Mouse (Mus musculus): ENCODE results near the gene Pkhd1. TPM values are rescaled to one million over a fixed set of nuclear protein-coding genes. Genes with fewer than 3 reads are reported as not detected.
"Not testable (repeated sequence)": the region's sequence is repeated elsewhere in the genome, so short reads cannot be mapped to it uniquely, and the experiment has no call there.

Gene Pkhd1
- polyA plus RNA-seq, 2 experiments, result 0.15 TPM

DNA sequence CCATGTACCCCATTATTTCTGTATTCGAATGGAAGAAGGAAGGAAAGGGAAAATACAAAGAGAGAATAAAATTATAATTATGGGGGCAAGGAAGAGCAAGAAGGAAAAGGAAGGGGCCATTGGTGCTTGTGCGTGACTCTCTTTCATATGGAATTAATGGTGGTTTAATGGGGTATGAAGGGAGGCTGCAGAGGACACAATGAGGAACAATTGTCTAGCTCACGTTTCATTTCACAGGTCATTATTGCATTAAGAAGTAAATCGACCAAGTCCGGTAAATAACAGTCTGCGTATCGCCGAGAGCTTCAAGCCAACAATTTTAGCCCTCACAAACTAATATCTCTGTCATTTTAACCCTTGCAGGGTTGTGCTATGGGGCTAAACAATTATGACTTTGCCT lies 437.7 kb downstream of the Pkhd1 start:
- H3K4me2 ChIP-seq (ENCODE audit: low read depth), result no peak overlapping the region
- H3K9ac ChIP-seq (replicated peaks), result no peak overlapping the region
- H3K27me3 ChIP-seq (ENCODE audit: control insufficient read depth, insufficient read depth, low read length), result no peaks in the 10 kb centered on the region
- H3K4me1 ChIP-seq (replicated peaks; ENCODE audit: control insufficient read depth in 2 of 2, insufficient read depth in 2 of 2, low read length in 1 of 2), result no peaks in the 10 kb centered on the region
- H3K27ac ChIP-seq, result no peak overlapping the region
- H3K4me3 ChIP-seq (ENCODE audit: insufficient read depth in 1 of 2, low read depth in 2 of 2, low read length in 2 of 2), result no peak overlapping the region
- ATAC-seq (ENCODE audit: insufficient read depth), result no peak
- no peaks in the 10 kb centered on the region for H3K36me3 ChIP-seq (replicated peaks; ENCODE audit: control insufficient read depth, insufficient read depth, low read depth)
- 71% methylated on average over 8 of the region's 8 CpGs for WGBS (ENCODE audit: insufficient replicate concordance)
- no peak for TF ChIP-seq EP300 (IDR thresholded peaks at IDR 0.05; ENCODE audit: low read depth)
- no peak for TF ChIP-seq CTCF (IDR thresholded peaks at IDR 0.05; ENCODE audit: low read depth)
- no peak for DNase-seq (ENCODE audit: low read depth in 3 of 3, low spot score in 3 of 3)
- no peaks in the 10 kb centered on the region for H3K9me3 ChIP-seq (ENCODE audit: control insufficient read depth, low read length)

DNA sequence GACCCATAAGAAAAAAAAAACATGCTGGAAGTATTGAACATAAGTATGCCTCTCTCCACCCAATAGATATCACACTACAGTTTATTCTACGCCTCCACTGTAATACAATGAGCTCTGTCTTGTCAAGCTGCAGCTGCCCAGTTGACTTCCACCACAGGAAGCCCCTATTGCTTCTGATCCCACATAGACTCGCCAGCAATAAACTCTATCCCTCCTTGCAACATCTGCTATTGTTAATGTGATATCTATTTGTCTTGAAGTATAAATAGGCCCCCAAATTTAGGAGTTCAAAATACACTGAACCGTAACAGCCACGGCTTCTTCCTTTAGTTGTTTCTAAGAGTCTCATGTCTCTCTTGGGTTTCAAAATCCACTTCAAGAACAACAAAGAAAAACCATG lies 446.7 kb downstream of the Pkhd1 start:
- no peaks in the 10 kb centered on the region for H3K9me3 ChIP-seq (ENCODE audit: control insufficient read depth, low read length)
- no peak overlapping the region for H3K27ac ChIP-seq
- H3K4me2 ChIP-seq (ENCODE audit: low read depth), result no peak overlapping the region
- no peaks in the 10 kb centered on the region for H3K27me3 ChIP-seq (ENCODE audit: control insufficient read depth, insufficient read depth, low read length)
- no peaks in the 10 kb centered on the region for H3K36me3 ChIP-seq (replicated peaks; ENCODE audit: control insufficient read depth, insufficient read depth, low read depth)
- DNase-seq (ENCODE audit: low read depth in 3 of 3, low spot score in 3 of 3) (no peak), ATAC-seq (ENCODE audit: insufficient read depth) (no peak)
- 58% methylated on average over 4 of the region's 4 CpGs for WGBS (ENCODE audit: insufficient replicate concordance)
- H3K4me1 ChIP-seq (replicated peaks; ENCODE audit: control insufficient read depth in 2 of 2, insufficient read depth in 2 of 2, low read length in 1 of 2), result no peaks in the 10 kb centered on the region
- H3K4me3 ChIP-seq (ENCODE audit: insufficient read depth in 1 of 2, low read depth in 2 of 2, low read length in 2 of 2), result no peak overlapping the region
- H3K9ac ChIP-seq (replicated peaks), result no peak overlapping the region
- TF ChIP-seq EP300 (IDR thresholded peaks at IDR 0.05; ENCODE audit: low read depth), result no peak

DNA sequence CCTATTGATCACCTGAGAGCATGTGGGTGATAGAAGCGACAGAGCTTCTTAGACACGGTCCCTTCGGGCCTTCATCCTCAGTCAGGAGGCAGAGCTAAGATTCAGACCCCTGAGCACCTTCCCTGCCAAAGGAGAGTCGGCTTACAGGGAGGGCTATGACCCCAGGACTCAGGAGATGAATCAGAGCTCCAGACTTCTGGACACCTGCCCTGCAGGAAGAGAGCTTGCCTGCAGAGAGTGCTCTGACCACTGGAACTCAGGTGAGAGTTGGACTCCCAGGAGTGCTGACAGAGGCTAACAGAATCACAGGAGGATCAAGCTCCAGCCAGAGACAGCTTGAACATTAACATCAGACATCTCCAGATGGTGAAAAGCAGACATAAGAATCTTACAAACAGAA lies 467.2 kb downstream of the Pkhd1 start:
- not testable (repeated sequence) for DNase-seq (ENCODE audit: low read depth in 3 of 3, low spot score in 3 of 3); H3K27me3 ChIP-seq (ENCODE audit: control insufficient read depth, insufficient read depth, low read length); H3K27ac ChIP-seq; H3K4me3 ChIP-seq (ENCODE audit: insufficient read depth in 1 of 2, low read depth in 2 of 2, low read length in 2 of 2); ATAC-seq (ENCODE audit: insufficient read depth); H3K9me3 ChIP-seq (ENCODE audit: control insufficient read depth, low read length); H3K4me2 ChIP-seq (ENCODE audit: low read depth); H3K9ac ChIP-seq (replicated peaks); H3K36me3 ChIP-seq (replicated peaks; ENCODE audit: control insufficient read depth, insufficient read depth, low read depth); H3K4me1 ChIP-seq (replicated peaks; ENCODE audit: control insufficient read depth in 2 of 2, insufficient read depth in 2 of 2, low read length in 1 of 2)
- WGBS (ENCODE audit: insufficient replicate concordance), result 75% methylated on average over 4 of the region's 4 CpGs

DNA sequence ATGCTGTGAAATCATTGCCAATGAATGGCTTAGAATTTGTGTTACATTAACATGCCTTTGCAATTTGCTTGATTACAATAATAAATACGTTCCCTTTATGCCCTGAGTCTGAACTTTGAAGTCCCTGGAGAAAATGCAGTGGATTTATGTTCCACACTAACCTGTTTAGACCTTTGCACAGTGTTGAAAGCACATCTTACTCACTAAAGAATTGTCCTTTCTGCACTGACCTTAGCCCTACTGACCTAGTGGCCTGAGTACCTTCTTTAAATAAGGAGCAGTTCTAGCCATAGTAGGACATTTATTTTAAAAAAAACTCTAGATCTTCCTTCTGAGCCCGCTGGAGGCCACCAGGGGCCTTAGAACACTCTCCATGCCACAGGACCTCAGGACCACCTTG lies 467.8 kb downstream of the Pkhd1 start:
- no peak for DNase-seq (ENCODE audit: low read depth in 3 of 3, low spot score in 3 of 3)
- no peak overlapping the region for H3K4me2 ChIP-seq (ENCODE audit: low read depth)
- WGBS (ENCODE audit: insufficient replicate concordance), result 47% methylated on average over 2 of the region's 2 CpGs
- no peak overlapping the region for H3K4me3 ChIP-seq (ENCODE audit: insufficient read depth in 1 of 2, low read depth in 2 of 2, low read length in 2 of 2)
- no peak overlapping the region for H3K27ac ChIP-seq
- no peaks in the 10 kb centered on the region for H3K36me3 ChIP-seq (replicated peaks; ENCODE audit: control insufficient read depth, insufficient read depth, low read depth)
- no peaks in the 10 kb centered on the region for H3K27me3 ChIP-seq (ENCODE audit: control insufficient read depth, insufficient read depth, low read length)
- H3K9me3 ChIP-seq (ENCODE audit: control insufficient read depth, low read length), result no peaks in the 10 kb centered on the region
- H3K9ac ChIP-seq (replicated peaks), result no peak overlapping the region
- no peak for ATAC-seq (ENCODE audit: insufficient read depth)
- TF ChIP-seq CTCF (IDR thresholded peaks at IDR 0.05; ENCODE audit: low read depth) (no peak), EP300 (IDR thresholded peaks at IDR 0.05; ENCODE audit: low read depth) (no peak)
- no peaks in the 10 kb centered on the region for H3K4me1 ChIP-seq (replicated peaks; ENCODE audit: control insufficient read depth in 2 of 2, insufficient read depth in 2 of 2, low read length in 1 of 2)

DNA sequence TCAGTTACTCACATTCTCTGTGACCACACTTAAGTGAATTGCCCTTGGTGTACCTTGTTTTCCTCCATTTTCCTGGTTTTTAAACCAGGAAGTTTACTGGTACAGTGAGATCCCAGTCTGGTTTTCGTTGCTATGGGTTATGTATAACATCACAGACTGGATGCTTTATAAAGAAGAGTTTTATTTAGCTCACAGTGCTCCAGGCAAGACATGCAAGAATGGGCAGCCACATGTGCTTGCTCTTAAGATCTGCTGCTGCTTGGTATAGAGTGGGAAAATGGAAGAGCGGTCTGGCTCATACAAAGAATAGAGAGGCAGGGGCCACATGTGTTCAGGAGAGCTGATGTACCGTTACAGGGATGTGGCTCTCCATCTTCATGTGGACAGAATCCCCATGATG lies 481.7 kb downstream of the Pkhd1 start:
- no peak overlapping the region for H3K9ac ChIP-seq (replicated peaks)
- H3K4me1 ChIP-seq (replicated peaks; ENCODE audit: control insufficient read depth in 2 of 2, insufficient read depth in 2 of 2, low read length in 1 of 2), result no peaks in the 10 kb centered on the region; a peak in 1 of 4 replicates
- ATAC-seq (ENCODE audit: insufficient read depth) (no peak), DNase-seq (ENCODE audit: low read depth in 3 of 3, low spot score in 3 of 3) (no peak)
- no peaks in the 10 kb centered on the region for H3K36me3 ChIP-seq (replicated peaks; ENCODE audit: control insufficient read depth, insufficient read depth, low read depth)
- no peaks in the 10 kb centered on the region for H3K27me3 ChIP-seq (ENCODE audit: control insufficient read depth, insufficient read depth, low read length)
- no peak overlapping the region for H3K27ac ChIP-seq
- no peaks in the 10 kb centered on the region for H3K9me3 ChIP-seq (ENCODE audit: control insufficient read depth, low read length)
- H3K4me2 ChIP-seq (ENCODE audit: low read depth), result no peak overlapping the region
- no peak for TF ChIP-seq CTCF (IDR thresholded peaks at IDR 0.05; ENCODE audit: low read depth)
- no peak for TF ChIP-seq EP300 (IDR thresholded peaks at IDR 0.05; ENCODE audit: low read depth)
- H3K4me3 ChIP-seq (ENCODE audit: insufficient read depth in 1 of 2, low read depth in 2 of 2, low read length in 2 of 2), result no peak overlapping the region
- WGBS (ENCODE audit: insufficient replicate concordance), result 66% methylated on average over 3 of the region's 3 CpGs
